Mouse (Mus musculus) hindbrain, embryonic 14.5 days (tissue): Measurements from ENCODE around the gene Pdcd6ip. TPM values are rescaled to one million over a fixed set of nuclear protein-coding genes. Genes with fewer than 3 reads are reported as not detected.

Experiments
- ATAC-seq: fragments of 200-750 bp; cut with Nextera tagmentation; 2 replicates; pipeline ENCODE4 v1.8.0; 2017; ENCODE audit warnings: moderate number of reproducible peaks, mild to moderate bottlenecking, moderate TSS enrichment, moderate library complexity; ENCODE audit not compliant: low FRiP score
- DNase-seq: peaks from one replicate; pipeline ENCODE4 v3.0.0-alpha.2; 2015; ENCODE audit warnings: low spot score
- H3K27ac ChIP-seq: fragments of 300-500 bp; sonication (generic); 2 replicates; pipeline ENCODE4 v1.5.1; 2014; ENCODE audit warnings: mild to moderate bottlenecking, moderate library complexity
- H3K27me3 ChIP-seq: fragments of 300-500 bp; sonication (generic); 2 replicates; pipeline ENCODE4 v1.6.1; 2014; ENCODE audit warnings: mild to moderate bottlenecking, low read length, mixed read lengths; ENCODE audit not compliant: control insufficient read depth, insufficient read depth
- H3K36me3 ChIP-seq: fragments of 300-500 bp; sonication (generic); replicated peaks from 2 replicates; pipeline ENCODE4 v1.6.1; 2014; ENCODE audit not compliant: control insufficient read depth, insufficient read depth
- H3K4me1 ChIP-seq: fragments of 300-500 bp; sonication (generic); replicated peaks from 2 replicates; pipeline ENCODE4 v1.6.1; 2014; ENCODE audit warnings: antibody characterized with exemption, low read length, mixed read lengths; ENCODE audit not compliant: control insufficient read depth, insufficient read depth
- H3K4me2 ChIP-seq: fragments of 300-500 bp; sonication (generic); replicated peaks from 2 replicates; pipeline ENCODE4 v1.6.1; 2014; ENCODE audit warnings: mild to moderate bottlenecking, moderate library complexity
- H3K4me3 ChIP-seq: fragments of 300-500 bp; sonication (generic); replicated peaks from 2 replicates; pipeline ENCODE4 v1.5.1; 2014; ENCODE audit warnings: mild to moderate bottlenecking, low read length
- H3K9ac ChIP-seq: fragments of 300-500 bp; sonication (generic); 2 replicates; pipeline ENCODE4 v1.6.1; 2014
- H3K9me3 ChIP-seq: fragments of 300-500 bp; sonication (generic); 2 replicates; pipeline ENCODE4 v1.6.1; 2016; ENCODE audit warnings: low read length; ENCODE audit not compliant: control insufficient read depth
- WGBS: fragments of 180-500 bp; shearing (Covaris S2); extraction: QIAGEN DNeasy Blood & Tissue Kit; methylation state at CpG from one replicate; pipeline ENCODE4 v1.1.7; 2014; 5-methylcytosine and 5-hydroxymethylcytosine counted together
- polyA plus RNA-seq: library from polyadenylated mRNA; unstranded; fragments of >200 nt; fragmentation: Nextera tagmentation; extraction: Ambion mirVana; gene quantifications from 2 replicates; pipeline ENCODE4 v1.2.1, GENCODE M21; 2014

Gene Pdcd6ip
- polyA plus RNA-seq, result 38.3 and 45.2 TPM in 2 replicates

DNA sequence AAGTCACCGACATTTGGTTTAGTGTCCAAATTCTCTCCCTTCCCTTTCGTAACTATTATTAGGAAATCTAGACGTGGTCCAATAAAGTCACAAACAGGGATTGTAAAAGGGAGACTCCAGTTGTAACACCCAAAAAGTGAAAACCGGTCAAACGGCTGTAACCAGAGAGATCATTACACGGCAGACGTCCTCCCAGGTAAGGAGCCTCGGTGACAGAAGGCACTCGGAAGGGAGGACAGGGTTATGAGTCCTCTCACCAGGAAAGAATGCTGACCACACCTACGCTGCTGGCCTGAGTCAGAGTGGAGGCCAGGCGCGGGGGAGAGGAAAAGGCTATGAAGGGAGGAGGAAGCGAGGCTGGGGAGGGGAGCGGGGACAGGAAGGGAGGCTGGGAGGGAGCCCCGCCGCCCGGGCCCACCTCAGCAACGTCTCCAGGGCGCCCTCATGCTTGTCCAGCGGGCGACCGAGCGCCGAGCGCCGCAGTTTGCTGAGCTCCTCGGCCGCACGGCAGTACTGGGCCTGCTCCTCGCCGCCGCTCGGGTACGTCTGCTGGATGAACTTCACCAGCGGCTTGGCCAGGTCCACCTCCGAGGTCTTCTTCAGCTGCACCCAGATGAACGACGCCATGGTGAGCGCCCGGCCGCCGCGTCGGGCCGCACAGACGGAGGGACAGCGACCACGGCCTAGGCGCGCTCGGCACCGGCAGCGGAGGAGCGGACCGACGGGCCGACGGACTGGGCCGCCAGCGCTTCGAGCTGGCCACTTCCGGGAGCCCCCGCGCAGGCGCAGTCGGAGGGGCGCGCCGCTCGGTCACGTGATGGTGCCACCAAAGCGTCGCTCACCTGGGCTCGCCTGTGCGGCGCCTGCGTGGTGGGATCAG, at the start of gene Pdcd6ip:
TSS of gene Pdcd6ip (minus strand) at position 779 of the 880 bp plus-strand sequence.
- peak within 1 kb of the TSS; percentile 84 for H3K27ac ChIP-seq
- no peaks in the 10 kb centered on the region for H3K36me3 ChIP-seq
- peak within 1 kb of the TSS; percentile 85 for H3K9ac ChIP-seq
- H3K4me2 ChIP-seq, result peak within 1 kb of the TSS; percentile 85
- 2% methylated on average over 70 of the region's 77 CpGs for WGBS
- H3K4me1 ChIP-seq, result peaks cover 23% of the 10 kb centered on the region
- ATAC-seq (peak; percentile 92), DNase-seq (peak; percentile 92)
- no peaks in the 10 kb centered on the region for H3K27me3 ChIP-seq
- peak within 1 kb of the TSS; percentile 83 for H3K4me3 ChIP-seq
- no peaks in the 10 kb centered on the region for H3K9me3 ChIP-seq

DNA sequence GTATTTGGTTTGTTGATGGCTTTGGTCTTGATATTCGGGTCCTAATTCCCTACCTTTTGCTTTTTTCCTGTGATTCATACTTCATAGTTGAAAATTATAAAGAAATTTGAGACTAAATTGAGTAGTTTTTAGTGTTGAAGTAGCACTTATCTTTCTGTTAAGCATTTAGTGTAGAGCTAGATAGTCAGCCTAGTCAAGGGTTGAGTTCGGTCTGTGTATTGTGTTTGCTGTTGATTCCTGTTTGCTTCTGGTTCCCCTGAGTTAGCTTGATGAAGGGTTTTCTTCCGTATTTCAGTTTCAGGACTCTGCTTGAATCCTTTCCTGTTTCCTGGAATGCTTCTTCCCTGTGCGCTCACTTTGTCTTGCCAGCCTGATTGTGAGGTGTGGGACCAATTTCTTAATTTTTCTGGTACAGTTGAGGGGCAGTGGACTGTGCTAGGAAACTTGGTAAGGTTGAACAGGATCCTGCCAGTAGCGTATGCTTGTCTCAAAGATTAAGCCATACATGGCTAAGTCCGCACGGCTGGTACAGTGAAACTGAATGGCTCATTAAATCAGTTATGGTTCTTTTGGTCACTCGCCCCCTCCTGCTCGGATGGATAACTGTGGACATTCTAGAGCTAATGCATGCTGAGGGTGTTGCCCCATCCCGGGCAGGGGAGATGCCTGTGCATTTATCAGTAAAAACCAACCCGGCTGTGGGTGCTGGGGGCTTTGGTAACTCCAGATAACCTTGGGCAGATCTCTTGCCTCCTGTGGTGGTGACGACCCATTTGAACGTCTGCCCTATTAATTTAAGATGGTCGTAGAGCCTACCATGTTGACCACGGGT, 48.0 kb upstream of the Pdcd6ip start:
- DNase-seq (no peak), ATAC-seq (no peak)
- no peaks in the 10 kb centered on the region for H3K36me3 ChIP-seq
- WGBS, result 90% methylated on average over 15 of the region's 15 CpGs
- no peak overlapping the region for H3K4me3 ChIP-seq
- H3K4me1 ChIP-seq, result no peaks in the 10 kb centered on the region
- H3K9ac ChIP-seq, result no peak overlapping the region
- H3K27me3 ChIP-seq, result no peaks in the 10 kb centered on the region
- H3K9me3 ChIP-seq, result no peaks in the 10 kb centered on the region
- H3K4me2 ChIP-seq, result no peak overlapping the region
- no peak overlapping the region for H3K27ac ChIP-seq

DNA sequence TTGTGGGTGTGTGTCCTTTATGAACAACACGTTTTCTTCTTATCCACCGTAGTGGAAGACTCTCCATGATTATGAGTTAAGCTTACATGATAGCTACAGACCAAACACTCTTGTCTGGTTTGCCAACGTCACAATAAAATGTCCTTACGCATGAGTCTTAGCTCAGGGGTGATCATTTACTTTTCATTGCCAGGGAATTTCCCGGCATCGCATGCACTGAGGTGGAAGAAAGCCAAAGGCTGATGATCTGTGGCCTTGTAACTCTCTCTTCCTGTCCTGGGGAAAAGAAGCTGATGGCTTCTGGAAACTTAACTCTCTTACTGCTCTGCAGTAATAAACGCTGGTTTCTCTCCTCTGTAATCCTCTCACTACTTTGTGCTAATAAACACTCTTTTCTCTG, 41.3 kb upstream of the Pdcd6ip start:
- Histone ChIP-seq H3K4me2 (no peak overlapping the region), H3K27me3 (no peaks in the 10 kb centered on the region), H3K4me3 (no peak overlapping the region), H3K4me1 (no peaks in the 10 kb centered on the region), H3K9me3 (no peaks in the 10 kb centered on the region), H3K27ac (no peak overlapping the region), H3K9ac (no peak overlapping the region), H3K36me3 (no peaks in the 10 kb centered on the region)
- 83% methylated on average over 7 of the region's 7 CpGs for WGBS
- ATAC-seq (no peak), DNase-seq (no peak)

DNA sequence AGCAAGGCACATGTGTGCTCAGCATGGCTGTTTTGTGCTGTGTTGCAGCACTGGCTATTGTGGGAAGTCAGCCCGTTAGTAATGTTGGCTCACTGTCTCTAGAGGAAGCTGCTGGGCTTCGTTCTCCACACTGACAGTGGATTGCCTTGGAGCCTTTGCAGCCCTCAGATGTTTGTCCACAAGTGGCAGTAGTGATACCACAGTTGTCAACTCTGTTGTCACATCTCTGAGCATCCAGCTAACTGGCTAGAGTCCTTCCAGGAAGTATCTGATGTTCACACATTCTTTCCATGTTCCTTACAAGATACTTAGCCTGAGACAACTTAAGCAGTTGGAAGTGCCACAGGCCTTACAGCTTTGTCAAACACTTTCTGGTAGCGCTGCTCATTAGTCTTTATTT, 35.2 kb upstream of the Pdcd6ip start:
- Histone ChIP-seq H3K4me1 (0 out of 2 replicates have a peak, but pooled peaks cover 5% of the 10 kb centered on the region), H3K27ac (no peak overlapping the region), H3K9me3 (no peaks in the 10 kb centered on the region), H3K36me3 (no peaks in the 10 kb centered on the region), H3K9ac (no peak overlapping the region), H3K27me3 (no peaks in the 10 kb centered on the region), H3K4me2 (no peak overlapping the region), H3K4me3 (no peak overlapping the region)
- 50% methylated on average over 3 of the region's 3 CpGs for WGBS
- ATAC-seq, result no peak
- DNase-seq, result no peak

DNA sequence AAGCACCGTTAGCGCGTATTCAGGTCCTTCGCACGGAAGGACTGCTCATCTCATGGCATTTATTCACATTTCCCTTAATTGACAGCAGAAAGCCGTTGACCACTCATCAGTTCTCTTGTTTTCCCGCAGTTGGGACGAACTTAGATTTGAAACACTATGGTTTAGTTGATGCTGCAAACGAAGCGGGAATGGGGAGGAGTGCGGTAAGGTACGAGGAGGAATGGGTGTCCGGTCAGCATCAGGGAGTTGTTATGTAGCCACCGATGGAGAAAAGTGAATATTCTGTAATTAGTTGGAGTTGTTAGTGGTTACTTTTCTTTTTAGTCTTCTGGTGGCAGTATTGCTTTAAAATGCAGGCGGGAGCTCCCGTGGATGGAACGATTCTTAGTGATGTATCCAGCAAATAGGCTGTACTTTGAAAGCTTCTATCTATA, 34.3 kb upstream of the Pdcd6ip start:
- H3K4me2 ChIP-seq, result peak overlapping the region; percentile 66
- H3K9ac ChIP-seq, result peak overlapping the region; percentile 76
- no peaks in the 10 kb centered on the region for H3K9me3 ChIP-seq
- peak overlapping the region; percentile 97 for H3K4me3 ChIP-seq
- DNase-seq (peak; percentile 68), ATAC-seq (no peak)
- WGBS, result 3% methylated on average over 17 of the region's 17 CpGs
- H3K36me3 ChIP-seq, result no peaks in the 10 kb centered on the region
- no peaks in the 10 kb centered on the region for H3K27me3 ChIP-seq
- 0 out of 2 replicates have a peak, but pooled peaks cover 5% of the 10 kb centered on the region for H3K4me1 ChIP-seq
- H3K27ac ChIP-seq, result no peak overlapping the region

DNA sequence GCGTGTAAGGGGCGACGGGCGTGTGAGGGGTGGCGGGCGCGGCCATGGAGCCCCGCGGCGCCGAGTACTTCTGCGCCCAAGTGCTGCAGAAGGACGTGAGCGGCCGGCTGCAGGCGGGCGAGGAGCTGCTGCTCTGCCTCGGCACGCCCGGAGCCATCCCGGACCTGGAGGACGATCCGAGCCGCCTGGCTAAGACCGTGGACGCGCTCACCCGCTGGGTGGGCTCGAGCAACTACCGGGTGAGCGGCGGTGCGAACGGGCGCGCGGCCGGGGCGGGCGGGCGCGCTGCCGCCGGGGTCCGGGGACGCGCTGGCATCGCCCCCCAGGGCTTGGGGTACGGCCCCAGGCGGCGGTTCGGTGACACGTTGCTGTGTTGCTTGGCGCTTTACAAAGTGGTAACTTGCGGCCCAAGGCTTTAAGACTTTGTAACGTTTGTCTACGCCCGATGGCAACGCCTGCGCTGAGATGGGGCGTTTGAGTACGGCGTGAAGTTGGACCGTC, 33.6 kb upstream of the Pdcd6ip start:
- Histone ChIP-seq H3K27ac (peak overlapping the region; percentile 49; the same call in 1 of the 2 replicates), H3K4me3 (peak overlapping the region; percentile 97), H3K4me1 (0 out of 2 replicates have a peak, but pooled peaks cover 5% of the 10 kb centered on the region), H3K9me3 (no peaks in the 10 kb centered on the region), H3K27me3 (no peaks in the 10 kb centered on the region), H3K9ac (peak overlapping the region; percentile 76), H3K4me2 (peak overlapping the region; percentile 66), H3K36me3 (no peaks in the 10 kb centered on the region)
- DNase-seq, result peak; percentile 43
- WGBS, result 1% methylated on average over 60 of the region's 64 CpGs
- peak; percentile 80 for ATAC-seq

DNA sequence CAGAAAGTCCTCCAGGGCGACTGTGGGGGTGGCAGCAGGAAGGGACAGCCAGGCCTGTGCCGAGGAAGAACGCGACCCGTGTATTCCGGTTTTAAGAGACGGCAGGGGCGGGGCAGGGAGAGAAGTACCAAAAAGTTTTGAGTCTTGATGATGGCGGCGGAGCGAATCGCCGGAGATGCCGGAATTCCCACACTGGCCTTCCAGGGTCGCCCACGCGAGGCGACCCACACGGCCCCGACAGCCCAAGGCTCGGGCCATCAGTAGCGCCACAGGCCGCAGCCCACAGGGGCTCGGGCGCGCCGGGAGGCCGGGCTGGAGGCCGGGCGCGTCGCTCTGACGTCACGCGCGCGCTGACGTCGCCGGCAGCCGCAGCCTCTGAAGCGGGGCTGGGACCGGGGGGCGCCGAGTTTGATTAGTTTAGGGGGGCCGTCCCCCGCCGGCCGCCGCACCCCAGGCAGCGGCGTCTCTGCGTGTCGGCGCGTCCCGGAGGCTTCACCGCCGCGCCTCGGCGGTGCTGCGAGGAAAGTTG, 33.1 kb upstream of the Pdcd6ip start, which contains the start of gene Clasp2:
TSS of gene Clasp2 (plus strand) at position 366 of the 529 bp plus-strand sequence.
- no peaks in the 10 kb centered on the region for H3K36me3 ChIP-seq

DNA sequence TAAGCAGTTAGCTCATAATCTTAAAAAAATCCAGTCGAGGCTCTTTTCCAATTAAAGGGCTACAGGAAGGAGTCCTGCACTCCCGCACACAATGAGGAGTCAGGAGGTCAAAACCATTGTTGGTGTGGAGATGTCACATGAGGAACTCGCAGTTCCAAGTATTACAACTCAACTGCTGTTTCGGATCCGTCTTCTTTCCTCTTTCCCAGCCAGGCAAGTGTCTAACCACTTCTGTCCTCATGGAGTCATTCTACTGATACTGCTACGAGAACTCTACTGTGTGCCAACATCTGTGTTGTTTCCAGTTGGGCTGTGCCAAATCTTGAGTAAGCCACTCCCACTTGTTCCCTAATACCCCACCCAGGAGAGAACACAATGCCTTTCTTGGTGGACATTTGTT, 30.9 kb upstream of the Pdcd6ip start:
- 85% methylated on average over 6 of the region's 6 CpGs for WGBS
- H3K36me3 ChIP-seq, result no peaks in the 10 kb centered on the region
- H3K9me3 ChIP-seq, result no peaks in the 10 kb centered on the region
- no peak for DNase-seq
- no peak overlapping the region for H3K4me3 ChIP-seq
- no peaks in the 10 kb centered on the region for H3K27me3 ChIP-seq
- H3K4me2 ChIP-seq, result no peak overlapping the region
- H3K4me1 ChIP-seq, result 0 out of 2 replicates have a peak, but pooled peaks cover 5% of the 10 kb centered on the region
- no peak overlapping the region for H3K27ac ChIP-seq
- no peak overlapping the region for H3K9ac ChIP-seq
- ATAC-seq, result no peak

More for the DNA sequence above, 33.1 kb upstream of the Pdcd6ip start, which contains the start of gene Clasp2:
- Histone ChIP-seq H3K9ac (peak within 1 kb of the TSS; percentile 76), H3K27ac (peak within 1 kb of the TSS; percentile 49; the same call in 1 of the 2 replicates), H3K4me1 (0 out of 2 replicates have a peak, but pooled peaks cover 5% of the 10 kb centered on the region), H3K27me3 (no peaks in the 10 kb centered on the region), H3K4me3 (peak within 1 kb of the TSS; percentile 97), H3K4me2 (peak within 1 kb of the TSS; percentile 66), H3K9me3 (no peaks in the 10 kb centered on the region)
- peak; percentile 84 for DNase-seq
- peak; percentile 94 for ATAC-seq
- whole genome bisulfite sequencing, result under 1% methylated on average over 56 of the region's 63 CpGs
